Mouse (Mus musculus) spleen, adult 2 months (tissue): ENCODE results near the gene Cnih2. TPM values are rescaled to one million over a fixed set of nuclear protein-coding genes. Genes with fewer than 3 reads are reported as not detected.

Experiments used
- DNase-seq, 2 experiments: peaks; one replicate each; pipeline versions ENCODE4 v3.0.0 to v3.0.0-alpha.2; 2012 to 2021; ENCODE audit warnings: low spot score in 2 of 2, low read depth in 1 of 2
- H3K27ac ChIP-seq: fragments of 200-500 bp; 2 replicates; pipeline ENCODE4 v1.5.1; 2012; ENCODE audit warnings: low read length, inconsistent platforms; ENCODE audit not compliant: insufficient read depth
- H3K27me3 ChIP-seq: fragments of 200-500 bp; 2 replicates; pipeline ENCODE4 v1.6.1; 2012; ENCODE audit warnings: mild to moderate bottlenecking, moderate library complexity, low read length, inconsistent platforms; ENCODE audit not compliant: control insufficient read depth, insufficient read depth
- H3K36me3 ChIP-seq: fragments of 200-500 bp; 2 replicates; pipeline ENCODE4 v1.6.1; 2012; ENCODE audit warnings: mild to moderate bottlenecking, low read length, inconsistent platforms; ENCODE audit not compliant: control insufficient read depth, insufficient read depth
- H3K4me1 ChIP-seq: fragments of 200-500 bp; 2 replicates; pipeline ENCODE4 v1.6.1; 2011; ENCODE audit warnings: inconsistent platforms; ENCODE audit not compliant: control insufficient read depth, insufficient read depth, insufficient read length
- H3K4me3 ChIP-seq: fragments of 200-500 bp; 2 replicates; pipeline ENCODE4 v1.5.1; 2011; ENCODE audit warnings: mild to moderate bottlenecking, inconsistent platforms; ENCODE audit not compliant: insufficient read depth, insufficient read length; ENCODE audit errors: extremely low read depth
- CTCF ChIP-seq: fragments of 200-500 bp; IDR thresholded peaks from 2 replicates; pipeline ENCODE4 v1.5.1; 2011; ENCODE audit warnings: mild to moderate bottlenecking, inconsistent platforms; ENCODE audit not compliant: insufficient read depth, insufficient read length, insufficient replicate concordance; ENCODE audit errors: extremely low read depth
- POLR2A ChIP-seq: fragments of 200-500 bp; IDR thresholded peaks from 2 replicates; pipeline ENCODE4 v1.6.1; 2011; ENCODE audit warnings: low read depth, low read length, inconsistent platforms
- WGBS: fragments of 180-500 bp; shearing (Covaris S2); methylation state at CpG from one replicate; pipeline ENCODE4 v1.1.7; 2018; 5-methylcytosine and 5-hydroxymethylcytosine counted together
- polyA plus RNA-seq: library from polyadenylated mRNA; depleted of rRNA; stranded (reverse); fragments of >200 nt; gene quantifications from 2 replicates; pipeline ENCODE4 v1.2.3, GENCODE M21; 2012

Cnih2 gene
- polyA plus RNA-seq, 1 experiment: 0.94 TPM

- peaks cover 12% of the 10 kb centered on the region for H3K27me3 ChIP-seq
- H3K27ac ChIP-seq: no peak overlapping the region
- no peaks in the 10 kb centered on the region for H3K36me3 ChIP-seq
- TF ChIP-seq POLR2A (no peak), CTCF (no peak)
- H3K4me1 ChIP-seq: peaks cover 10% of the 10 kb centered on the region
- DNase-seq: no peak
- peak overlapping the region; percentile 38; the same call in 1 of the 2 replicates for H3K4me3 ChIP-seq
- WGBS: 12% methylated on average over 15 of the region's 15 CpGs
Observed at GRCm38 (mm10) chr19:5084834-5085144, 13.5 kb downstream of the Cnih2 start.

GRCm38 (mm10) chr19:5083961-5084833 is 14.1 kb downstream of the Cnih2 start:
- H3K4me3 ChIP-seq: no peak overlapping the region
- H3K36me3 ChIP-seq: no peaks in the 10 kb centered on the region
- 63% methylated on average over 3 of the region's 3 CpGs for WGBS
- H3K27me3 ChIP-seq: peaks cover 12% of the 10 kb centered on the region
- H3K27ac ChIP-seq: no peak overlapping the region
- peaks cover 10% of the 10 kb centered on the region for H3K4me1 ChIP-seq
- DNase-seq: no peak
- no peak for TF ChIP-seq CTCF
- no peak for TF ChIP-seq POLR2A

DNA sequence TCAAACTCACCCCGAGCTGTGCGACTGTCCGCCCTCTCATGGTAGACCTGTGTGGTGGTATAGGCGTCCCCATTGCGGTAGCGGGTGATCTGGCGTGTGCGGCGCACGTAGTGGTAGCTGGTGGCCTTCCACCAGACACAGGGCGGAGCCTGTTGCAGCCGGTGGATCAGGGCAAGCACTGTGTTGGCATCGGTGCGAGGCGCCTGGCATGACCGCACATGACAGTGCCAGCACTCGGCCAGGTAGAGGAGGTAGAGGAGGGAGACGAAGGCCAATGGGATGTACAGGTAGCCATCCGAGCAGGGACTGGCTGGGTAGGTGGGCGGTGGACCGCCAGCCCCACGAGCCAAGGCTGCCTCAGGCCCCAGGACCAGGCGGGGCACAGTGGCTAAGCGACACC is 15.7 kb downstream of the Cnih2 start:
- no peak overlapping the region for H3K4me3 ChIP-seq
- WGBS: 78% methylated on average over 24 of the region's 24 CpGs
- DNase-seq: no peak
- peaks cover 12% of the 10 kb centered on the region for H3K27me3 ChIP-seq
- peaks cover 9% of the 10 kb centered on the region for H3K4me1 ChIP-seq
- TF ChIP-seq POLR2A (no peak), CTCF (no peak)
- no peak overlapping the region for H3K27ac ChIP-seq
- H3K36me3 ChIP-seq: no peaks in the 10 kb centered on the region

GRCm38 (mm10) chr19:5082005-5082404 is 16.3 kb downstream of the Cnih2 start:
- no peak for TF ChIP-seq CTCF
- no peak for TF ChIP-seq POLR2A
- Histone ChIP-seq H3K27me3 (peaks cover 12% of the 10 kb centered on the region), H3K27ac (no peak overlapping the region), H3K36me3 (no peaks in the 10 kb centered on the region), H3K4me3 (no peak overlapping the region), H3K4me1 (peaks cover 5% of the 10 kb centered on the region)
- 64% methylated on average over 18 of the region's 18 CpGs for WGBS
- DNase-seq: no peak

DNA sequence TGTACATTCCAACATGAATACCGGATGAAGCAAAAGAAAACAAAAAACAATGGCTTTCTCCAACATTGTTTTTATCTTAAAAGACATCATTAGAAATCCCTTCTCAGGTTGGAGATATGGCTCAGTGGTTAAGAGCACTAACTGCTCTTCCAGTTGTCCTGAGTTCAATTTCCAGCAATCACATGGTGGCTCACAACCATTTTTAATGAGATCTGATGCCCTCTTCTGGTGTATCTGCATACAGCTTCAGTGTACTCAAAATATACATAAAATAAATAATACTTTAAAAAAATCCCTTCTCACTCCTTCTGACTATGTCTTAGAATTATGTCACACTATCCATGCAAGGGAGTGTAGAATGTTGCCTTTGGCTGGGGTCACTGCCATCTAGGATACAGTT is 19.0 kb downstream of the Cnih2 start:
- Histone ChIP-seq H3K4me1 (no peaks in the 10 kb centered on the region), H3K36me3 (no peaks in the 10 kb centered on the region), H3K27ac (no peak overlapping the region), H3K27me3 (peaks cover 2% of the 10 kb centered on the region; the same call in 1 of the 2 replicates), H3K4me3 (no peak overlapping the region)
- WGBS: 92% methylated on average over 1 of the region's 1 CpGs
- TF ChIP-seq POLR2A (no peak), CTCF (no peak)
- no peak for DNase-seq

- 35% methylated on average over 5 of the region's 5 CpGs for WGBS
- no peak overlapping the region for H3K27ac ChIP-seq
- no peak for TF ChIP-seq CTCF
- TF ChIP-seq POLR2A: no peak
Observed at GRCm38 (mm10) chr19:5073518-5073917, 24.8 kb downstream of the Cnih2 start.

GRCm38 (mm10) chr19:5073028-5073427 is 25.3 kb downstream of the Cnih2 start:
- H3K4me3 ChIP-seq: peak overlapping the region; percentile 28; the same call in 1 of the 2 replicates

More at GRCm38 (mm10) chr19:5073518-5073917, 24.8 kb downstream of the Cnih2 start:
- DNase-seq: no peak
- Histone ChIP-seq H3K27me3 (peaks cover 1% of the 10 kb centered on the region; the same call in 1 of the 2 replicates), H3K4me1 (no peaks in the 10 kb centered on the region; the same call in 1 of the 2 replicates), H3K36me3 (no peaks in the 10 kb centered on the region), H3K4me3 (no peak overlapping the region)

More at GRCm38 (mm10) chr19:5073028-5073427, 25.3 kb downstream of the Cnih2 start:
- DNase-seq: peak in 1 of 2 experiments; percentile 46
- 4% methylated on average over 15 of the region's 15 CpGs for WGBS
- peaks cover 4% of the 10 kb centered on the region for H3K4me1 ChIP-seq
- H3K36me3 ChIP-seq: no peaks in the 10 kb centered on the region
- peaks cover 5% of the 10 kb centered on the region for H3K27me3 ChIP-seq
- no peak overlapping the region for H3K27ac ChIP-seq
- TF ChIP-seq CTCF (peak; percentile 50; the same call in 1 of the 2 replicates), POLR2A (no peak)
